Mouse (Mus musculus): ENCODE results near the gene Cyp2c37.
"Not testable (repeated sequence)": the region's sequence is repeated elsewhere in the genome, so short reads cannot be mapped to it uniquely, and the experiment has no call there.

Gene Cyp2c37

DNA sequence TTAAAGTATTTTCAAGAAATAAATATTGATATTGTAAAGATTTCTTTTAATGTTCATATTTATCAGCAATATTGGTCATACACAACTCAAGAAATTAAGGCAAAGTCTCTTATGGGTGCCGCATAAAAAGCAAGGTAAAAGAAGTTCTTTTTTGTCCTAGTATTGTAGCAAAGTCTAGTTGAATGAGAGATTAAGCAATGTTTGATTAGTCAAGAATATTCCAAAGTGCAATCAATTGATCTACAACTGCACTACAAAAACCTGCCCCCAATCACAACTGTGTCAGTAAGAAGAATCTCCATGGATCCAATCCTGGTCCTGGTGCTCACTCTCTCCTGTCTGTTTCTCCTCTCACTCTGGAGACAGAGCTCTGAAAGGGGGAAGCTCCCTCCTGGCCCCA lies at the start of gene Cyp2c37:
TSS of gene Cyp2c37 (plus strand) at position 285 of the 400 bp plus-strand sequence.
- H3K9me3 ChIP-seq (ENCODE audit: low read length); H3K27me3 ChIP-seq (ENCODE audit: insufficient read depth, low read length); H3K4me3 ChIP-seq (replicated peaks; ENCODE audit: low read length); H3K36me3 ChIP-seq (ENCODE audit: insufficient read depth, low read length); H3K4me1 ChIP-seq (replicated peaks; ENCODE audit: low read depth, low read length): not testable (repeated sequence)

DNA sequence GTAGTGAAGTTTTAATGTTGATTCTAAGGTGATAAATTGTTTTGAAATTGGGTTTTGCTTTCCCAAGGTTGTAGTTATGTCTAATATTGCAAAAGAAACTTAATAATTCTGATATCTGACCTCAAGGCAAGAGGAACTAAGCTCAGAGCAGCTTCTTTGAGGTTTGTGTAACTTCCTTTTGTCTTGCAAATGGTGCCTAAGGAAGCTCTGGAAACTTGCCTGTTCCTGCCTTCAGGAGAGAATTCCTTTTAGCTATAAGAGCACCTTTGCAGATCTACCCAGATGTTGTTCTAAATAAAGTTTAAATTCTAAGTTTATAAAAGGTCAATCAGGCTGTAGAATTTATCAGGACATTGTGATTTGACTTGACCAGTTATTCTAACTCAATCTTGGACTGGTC lies 31.4 kb upstream of the Cyp2c37 start:
- not testable (repeated sequence) for H3K9me3 ChIP-seq (ENCODE audit: low read length); H3K27me3 ChIP-seq (ENCODE audit: insufficient read depth, low read length); H3K4me3 ChIP-seq (replicated peaks; ENCODE audit: low read length); H3K36me3 ChIP-seq (ENCODE audit: insufficient read depth, low read length)
- H3K4me1 ChIP-seq (replicated peaks; ENCODE audit: low read depth, low read length): peaks cover 11% of the 10 kb centered on the region; the same call in 1 of the 2 replicates
- peak; percentile 45; the same call in 1 of the 2 replicates for TF ChIP-seq POU5F1 (IDR thresholded peaks at IDR 0.05; ENCODE audit: borderline replicate concordance, low read length)

GRCm38 (mm10) chr19:39971096-39971495 lies 21.1 kb upstream of the Cyp2c37 start:
- not testable (repeated sequence) for H3K4me3 ChIP-seq (replicated peaks; ENCODE audit: low read length); H3K36me3 ChIP-seq (ENCODE audit: insufficient read depth, low read length); H3K4me1 ChIP-seq (replicated peaks; ENCODE audit: low read depth, low read length); H3K27me3 ChIP-seq (ENCODE audit: insufficient read depth, low read length)
- peaks cover 27% of the 10 kb centered on the region for H3K9me3 ChIP-seq (ENCODE audit: low read length)

DNA sequence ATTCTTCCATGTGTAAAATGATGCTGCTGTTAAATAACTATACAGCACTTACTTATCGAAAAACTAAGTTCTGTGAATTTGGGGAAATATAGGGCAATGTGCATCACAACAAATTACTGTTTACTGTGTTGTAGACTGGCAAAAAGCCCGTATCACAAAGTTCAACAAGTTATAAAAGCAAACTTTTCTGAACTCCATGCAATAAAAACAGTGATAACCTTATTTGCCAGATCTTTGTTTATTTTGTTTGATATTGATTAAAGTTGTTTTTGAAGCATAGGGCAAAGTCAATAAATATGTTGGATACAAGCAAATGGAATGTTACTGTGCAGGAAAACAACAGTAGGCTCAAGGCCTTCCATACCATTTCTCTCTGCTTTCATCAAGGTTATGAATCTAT lies 2.8 kb upstream of the Cyp2c37 start:
- no peaks in the 10 kb centered on the region for H3K36me3 ChIP-seq (ENCODE audit: insufficient read depth, low read length)
- H3K9me3 ChIP-seq (ENCODE audit: low read length): no peaks in the 10 kb centered on the region
- H3K4me1 ChIP-seq (replicated peaks; ENCODE audit: low read depth, low read length): no peaks in the 10 kb centered on the region
- no peaks in the 10 kb centered on the region for H3K27me3 ChIP-seq (ENCODE audit: insufficient read depth, low read length)
- H3K4me3 ChIP-seq (replicated peaks; ENCODE audit: low read length): no peak overlapping the region
- TF ChIP-seq NANOG (IDR thresholded peaks at IDR 0.05; ENCODE audit: borderline replicate concordance, low read length): no peak
- no peak for TF ChIP-seq POU5F1 (IDR thresholded peaks at IDR 0.05; ENCODE audit: borderline replicate concordance, low read length)
- no peak for TF ChIP-seq CTCF (conservative IDR thresholded peaks at IDR 0.05; ENCODE audit: low read length)
